Mouse (Mus musculus) heart, embryonic 15.5 days (tissue): ENCODE measurements around the gene Hemk1. TPM values are rescaled to one million over a fixed set of nuclear protein-coding genes. Genes with fewer than 3 reads are reported as not detected.
A peak's percentile ranks its signal among the peaks of the same experiment; 100 is the strongest.

Experiments used
- ATAC-seq: fragments of 200-750 bp; cut with Nextera tagmentation; replicated peaks from 2 replicates; pipeline ENCODE4 v1.8.0; 2017; ENCODE audit warnings: low read depth, moderate TSS enrichment; ENCODE audit not compliant: insufficient number of reproducible peaks, insufficient read depth, low FRiP score
- H3K27ac ChIP-seq: fragments of 300-500 bp; sonication (generic); 2 replicates; pipeline ENCODE4 v1.5.1; 2015; ENCODE audit warnings: mild to moderate bottlenecking, inconsistent platforms
- H3K27me3 ChIP-seq: fragments of 300-500 bp; sonication (generic); 2 replicates; pipeline ENCODE4 v1.6.1; 2015; ENCODE audit warnings: inconsistent platforms
- H3K36me3 ChIP-seq: fragments of 300-500 bp; sonication (generic); 2 replicates; pipeline ENCODE4 v1.6.1; 2015; ENCODE audit warnings: mild to moderate bottlenecking, inconsistent platforms
- H3K4me1 ChIP-seq: fragments of 300-500 bp; sonication (generic); replicated peaks from 2 replicates; pipeline ENCODE4 v1.6.1; 2015; ENCODE audit warnings: inconsistent platforms
- H3K4me2 ChIP-seq: fragments of 300-500 bp; sonication (generic); 2 replicates; pipeline ENCODE4 v1.6.1; 2015; ENCODE audit warnings: inconsistent platforms, mild to moderate bottlenecking, moderate library complexity
- H3K4me3 ChIP-seq: fragments of 300-500 bp; sonication (generic); 2 replicates; pipeline ENCODE4 v1.5.1; 2015; ENCODE audit warnings: mild to moderate bottlenecking, inconsistent platforms
- H3K9ac ChIP-seq: fragments of 300-500 bp; sonication (generic); 2 replicates; pipeline ENCODE4 v1.6.1; 2015; ENCODE audit warnings: mild to moderate bottlenecking, inconsistent platforms
- H3K9me3 ChIP-seq: fragments of 300-500 bp; sonication (generic); replicated peaks from 2 replicates; pipeline ENCODE4 v1.6.1; 2016; ENCODE audit warnings: inconsistent platforms
- WGBS: fragments of 180-500 bp; shearing (Covaris S2); methylation state at CpG from one replicate; pipeline ENCODE4 v1.1.7; 2015; ENCODE audit warnings: mixed read lengths; 5-methylcytosine and 5-hydroxymethylcytosine counted together
- polyA plus RNA-seq: library from polyadenylated mRNA; unstranded; fragments of >200 nt; fragmentation: Nextera tagmentation; extraction: Ambion mirVana; gene quantifications from 2 replicates; pipeline ENCODE4 v1.2.1, GENCODE M21; 2015

Hemk1 gene
- polyA plus RNA-seq, 1 experiment from 2014 or later = 11.2 TPM

DNA sequence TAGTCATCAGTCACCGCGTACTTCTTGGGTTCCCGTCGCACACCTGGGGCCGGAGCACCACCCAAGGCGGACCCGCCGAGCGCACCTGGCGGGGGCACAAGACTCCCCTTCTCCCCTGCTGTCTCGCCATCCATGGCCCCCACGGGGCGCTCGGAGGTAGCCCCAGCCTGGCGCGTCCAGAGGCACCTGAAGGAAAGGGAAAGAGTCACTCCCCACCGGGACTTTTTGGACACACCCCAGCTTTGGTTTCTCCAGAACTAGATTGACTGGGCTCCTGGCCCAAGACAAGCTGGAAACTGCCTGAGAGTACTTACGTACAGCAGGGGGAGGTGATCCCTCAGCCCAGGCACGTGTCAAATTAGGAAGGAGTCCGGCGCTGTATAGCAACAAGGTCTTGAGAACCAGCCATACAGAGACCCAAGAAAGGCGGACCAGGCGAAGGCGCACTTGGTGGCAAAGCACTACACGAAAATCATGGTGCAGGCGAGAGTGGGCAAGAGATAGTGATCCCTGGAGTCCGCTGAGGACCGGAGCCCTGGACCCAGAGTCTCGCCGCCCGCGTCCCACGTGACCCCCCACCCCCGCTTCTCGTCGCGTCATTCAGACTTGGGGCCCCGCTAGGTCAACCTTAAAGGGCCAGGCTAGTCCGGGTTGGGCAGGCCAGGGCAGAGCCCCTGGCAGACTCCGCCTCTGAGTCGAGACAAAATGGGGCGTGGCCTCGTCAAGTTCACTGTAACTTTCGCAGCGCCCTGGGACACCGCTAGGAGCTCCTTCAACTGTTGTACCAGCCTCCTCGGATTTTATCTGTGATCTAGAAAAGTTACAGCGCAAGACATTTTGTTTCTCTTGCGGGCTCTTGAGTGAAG is 48.7 kb downstream of the Hemk1 start, which contains the start of gene Mapkapk3:
Gene Mapkapk3 (minus strand): TSS at position 667 of the 866 bp plus-strand sequence.
- Histone ChIP-seq H3K9ac (peak within 1 kb of the TSS; percentile 55), H3K9me3 (no peaks in the 10 kb centered on the region), H3K36me3 (no peaks in the 10 kb centered on the region), H3K4me3 (peak within 1 kb of the TSS; percentile 62), H3K27ac (peak within 1 kb of the TSS; percentile 62), H3K4me1 (peaks cover 22% of the 10 kb centered on the region), H3K4me2 (peak within 1 kb of the TSS; percentile 92), H3K27me3 (no peaks in the 10 kb centered on the region)
- WGBS = 2% methylated on average over 48 of the region's 49 CpGs
- peak; percentile 83 for ATAC-seq

DNA sequence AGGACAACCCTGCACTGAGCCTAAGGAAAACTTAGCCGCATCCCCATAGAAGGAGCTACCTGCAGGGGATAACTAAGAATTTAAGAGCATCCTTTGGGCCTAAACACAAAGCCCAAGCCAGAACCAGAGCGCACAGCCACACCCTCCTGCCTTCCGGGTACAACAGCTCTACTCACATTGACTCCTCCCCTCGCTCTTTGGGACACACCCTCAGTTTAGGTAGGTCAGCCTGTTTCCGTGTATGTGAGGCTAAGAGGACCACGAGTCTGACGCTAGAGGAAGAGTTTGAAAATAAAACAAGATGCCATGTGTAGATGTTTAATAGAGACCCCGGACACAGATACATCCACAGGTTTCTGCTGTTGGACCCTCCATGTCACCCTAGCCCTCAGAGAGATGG is 49.4 kb downstream of the Hemk1 start:
- Histone ChIP-seq H3K9ac (peak overlapping the region; percentile 55), H3K27ac (peak overlapping the region; percentile 62; the same call in 1 of the 2 replicates), H3K36me3 (no peaks in the 10 kb centered on the region), H3K27me3 (no peaks in the 10 kb centered on the region), H3K4me3 (peak overlapping the region; percentile 62), H3K4me2 (peak overlapping the region; percentile 92), H3K4me1 (peaks cover 21% of the 10 kb centered on the region), H3K9me3 (no peaks in the 10 kb centered on the region)
- WGBS = 36% methylated on average over 8 of the region's 8 CpGs
- ATAC-seq = no peak

DNA sequence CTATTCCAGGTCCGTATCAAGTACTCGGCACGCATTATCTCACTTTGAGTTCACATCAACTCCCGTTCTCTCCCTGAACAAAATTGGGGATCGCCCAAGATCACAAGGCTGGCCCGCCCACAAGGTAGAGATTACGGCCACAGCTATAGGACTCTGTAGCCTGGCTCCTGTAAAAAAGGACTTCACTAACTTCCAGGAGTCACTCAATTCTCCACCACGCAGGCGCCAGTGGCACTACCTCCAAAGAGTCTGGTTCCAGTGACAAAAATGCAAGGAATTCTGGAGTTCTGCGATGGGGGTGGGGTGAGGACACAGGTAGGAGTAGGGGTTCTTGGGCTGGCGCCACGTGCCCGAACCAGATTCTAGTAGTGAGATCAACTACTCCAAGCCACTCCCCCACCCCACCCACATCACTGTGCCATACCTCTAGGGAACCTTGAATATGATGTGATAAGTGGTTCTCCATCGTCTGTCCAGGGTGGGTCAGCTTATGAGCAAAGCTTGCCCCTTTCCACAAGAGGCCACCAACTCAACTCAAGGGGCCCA is 50.0 kb downstream of the Hemk1 start:
- H3K9me3 ChIP-seq = no peaks in the 10 kb centered on the region
- WGBS = 81% methylated on average over 14 of the region's 14 CpGs
- ATAC-seq = no peak
- no peaks in the 10 kb centered on the region for H3K27me3 ChIP-seq
- H3K4me2 ChIP-seq = peak overlapping the region; percentile 92
- H3K27ac ChIP-seq = no peak overlapping the region
- peaks cover 21% of the 10 kb centered on the region for H3K4me1 ChIP-seq
- peak overlapping the region; percentile 62 for H3K4me3 ChIP-seq
- no peak overlapping the region for H3K9ac ChIP-seq
- no peaks in the 10 kb centered on the region for H3K36me3 ChIP-seq

DNA sequence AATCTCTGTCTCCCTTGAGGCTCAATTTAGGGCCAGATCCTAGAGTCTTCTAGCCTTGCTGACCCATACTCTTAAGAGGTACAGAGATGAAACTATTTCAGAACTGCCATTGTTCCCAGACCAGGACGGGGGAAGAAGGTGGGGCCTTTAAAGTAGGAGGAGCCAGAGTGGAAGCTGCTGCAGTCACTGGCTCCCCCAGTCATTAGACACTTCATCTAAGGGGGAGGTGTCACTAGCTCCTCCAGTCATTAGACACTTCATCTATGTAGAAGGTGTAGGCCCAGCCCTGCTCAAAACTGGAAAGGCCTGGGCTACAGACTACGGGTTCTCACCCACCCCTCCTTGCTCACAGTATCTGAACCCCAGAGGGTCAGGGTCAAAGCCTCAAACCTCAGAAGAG is 50.9 kb downstream of the Hemk1 start:
- H3K4me1 ChIP-seq = peaks cover 21% of the 10 kb centered on the region
- no peak overlapping the region for H3K9ac ChIP-seq
- no peak overlapping the region for H3K4me3 ChIP-seq
- no peak for ATAC-seq
- H3K27me3 ChIP-seq = no peaks in the 10 kb centered on the region
- no peaks in the 10 kb centered on the region for H3K9me3 ChIP-seq
- WGBS = 74% methylated on average over 2 of the region's 2 CpGs
- no peak overlapping the region for H3K27ac ChIP-seq
- no peak overlapping the region for H3K4me2 ChIP-seq
- no peaks in the 10 kb centered on the region for H3K36me3 ChIP-seq

DNA sequence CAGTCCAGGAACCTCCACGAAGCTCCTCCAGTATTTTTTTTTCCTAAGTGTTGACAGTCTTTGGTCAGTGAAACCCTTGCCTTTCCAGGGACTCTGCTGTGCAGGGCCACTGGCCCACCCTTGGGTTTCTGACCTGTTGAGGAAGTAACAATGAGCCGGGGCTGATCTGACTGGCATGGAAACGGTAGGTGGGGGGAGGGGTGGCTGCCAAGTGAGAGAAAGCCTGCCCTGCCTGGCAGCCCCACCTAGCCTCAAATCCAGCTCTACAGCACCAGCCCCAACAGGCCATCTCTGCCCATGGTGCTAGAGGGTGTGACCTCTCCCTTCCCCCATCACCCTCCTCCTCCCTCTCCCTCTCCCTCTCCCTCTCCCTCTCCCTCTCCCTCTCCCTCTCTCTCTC is 53.1 kb downstream of the Hemk1 start:
- 17% methylated on average over 3 of the region's 3 CpGs for WGBS
- Histone ChIP-seq H3K27ac (no peak overlapping the region), H3K4me2 (no peak overlapping the region), H3K9me3 (no peaks in the 10 kb centered on the region), H3K4me3 (no peak overlapping the region), H3K36me3 (no peaks in the 10 kb centered on the region), H3K9ac (no peak overlapping the region), H3K27me3 (no peaks in the 10 kb centered on the region), H3K4me1 (peaks cover 21% of the 10 kb centered on the region)
- no peak for ATAC-seq

DNA sequence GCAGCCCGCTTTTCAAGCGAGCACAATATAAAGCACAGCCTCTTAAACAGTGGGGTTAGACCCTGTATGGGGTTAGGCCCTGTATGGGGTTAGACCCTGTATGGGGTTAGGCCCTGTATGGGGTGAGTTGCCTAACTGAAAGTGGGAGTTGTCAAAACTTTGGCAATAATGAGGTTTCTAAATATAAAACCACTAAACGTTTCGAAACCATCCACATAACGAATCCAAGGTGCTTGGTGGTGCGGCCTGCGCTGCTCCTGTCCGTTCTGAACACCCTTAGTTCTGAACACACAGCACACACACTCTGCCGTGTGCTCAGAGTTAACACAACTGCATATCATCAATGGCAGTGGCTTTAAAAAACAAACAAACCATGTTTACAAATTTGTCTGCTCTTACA is 55.2 kb downstream of the Hemk1 start:
- Histone ChIP-seq H3K4me1 (peaks cover 25% of the 10 kb centered on the region), H3K4me3 (no peak overlapping the region), H3K4me2 (no peak overlapping the region), H3K27ac (no peak overlapping the region), H3K9ac (no peak overlapping the region), H3K27me3 (no peaks in the 10 kb centered on the region), H3K36me3 (no peaks in the 10 kb centered on the region), H3K9me3 (no peaks in the 10 kb centered on the region)
- no peak for ATAC-seq
- WGBS = 88% methylated on average over 9 of the region's 9 CpGs

DNA sequence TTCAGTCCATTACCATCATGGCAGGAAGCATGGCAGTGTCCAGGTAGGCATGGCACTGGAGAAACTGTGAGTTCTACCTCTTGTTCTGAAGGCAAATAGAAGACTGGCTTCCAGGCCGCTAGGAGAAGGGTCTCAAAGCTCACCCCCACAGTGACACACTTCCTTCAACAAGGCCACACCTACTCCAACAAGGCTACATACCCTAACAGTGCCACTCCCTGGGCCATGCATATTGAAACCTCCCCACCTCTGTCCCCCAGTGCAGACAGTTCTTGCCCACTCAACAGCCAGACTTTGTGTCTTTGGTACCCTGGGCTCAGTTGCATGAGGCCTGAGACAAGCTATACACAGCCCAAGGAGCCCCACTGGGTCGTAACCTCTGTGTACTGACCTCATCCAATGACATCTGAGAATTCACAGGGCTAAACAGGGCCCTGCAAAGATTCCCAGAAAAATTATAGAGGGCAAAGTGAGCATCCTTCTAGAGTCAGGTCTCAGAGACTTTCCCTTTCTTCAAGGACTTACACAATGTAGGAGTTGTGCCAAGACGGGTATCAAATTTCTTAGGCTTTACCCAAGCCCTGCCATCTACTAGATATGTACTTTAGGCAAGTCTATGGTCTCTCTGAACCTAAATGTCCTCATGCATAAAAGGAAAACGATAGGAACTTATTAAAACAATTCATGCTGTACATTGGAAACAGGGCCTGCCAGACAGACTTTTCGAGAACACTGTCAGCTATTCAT is 56.7 kb downstream of the Hemk1 start:
- H3K27ac ChIP-seq = no peak overlapping the region
- 86% methylated on average over 5 of the region's 5 CpGs for WGBS
- H3K27me3 ChIP-seq = no peaks in the 10 kb centered on the region
- no peak overlapping the region for H3K9ac ChIP-seq
- H3K9me3 ChIP-seq = no peaks in the 10 kb centered on the region
- no peak overlapping the region for H3K4me2 ChIP-seq
- ATAC-seq = no peak
- no peak overlapping the region for H3K4me3 ChIP-seq
- H3K4me1 ChIP-seq = peaks cover 25% of the 10 kb centered on the region
- no peaks in the 10 kb centered on the region for H3K36me3 ChIP-seq

DNA sequence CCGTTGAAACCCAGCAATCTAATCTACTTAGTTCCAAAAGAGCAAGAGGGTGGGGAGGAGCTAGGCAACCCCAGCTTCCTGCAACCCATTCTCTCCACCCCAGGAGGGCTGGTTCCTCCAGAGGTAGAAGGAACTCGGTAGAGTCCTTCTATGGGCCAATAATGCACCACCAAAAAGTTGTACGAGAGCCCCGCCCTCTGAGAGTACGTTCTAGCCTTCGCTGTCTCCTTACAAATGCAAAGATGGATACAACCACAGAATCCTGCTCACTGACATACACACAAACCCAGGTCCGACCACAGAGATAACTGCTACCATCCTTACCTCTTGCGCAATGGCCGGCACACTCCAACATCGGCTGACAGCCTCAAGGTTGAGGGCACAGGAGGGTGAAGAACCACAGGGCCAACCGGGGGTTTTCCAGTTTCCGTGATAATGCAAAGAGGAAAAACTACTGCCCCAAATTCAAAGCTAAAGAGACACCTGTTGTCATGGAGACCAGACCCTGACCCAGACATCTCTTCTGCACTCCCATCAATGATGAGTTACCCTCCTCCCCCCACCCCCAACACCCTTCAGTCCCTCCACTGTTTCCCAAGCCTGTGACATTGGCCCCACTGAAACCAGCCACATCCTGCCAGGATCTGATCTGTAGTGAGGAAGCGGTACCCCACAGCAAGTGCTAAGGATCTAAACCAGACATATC is 57.7 kb downstream of the Hemk1 start:
- H3K27ac ChIP-seq = peak overlapping the region; percentile 27; the same call in 1 of the 2 replicates
- H3K27me3 ChIP-seq = no peaks in the 10 kb centered on the region
- ATAC-seq = no peak
- H3K4me3 ChIP-seq = peak overlapping the region; percentile 18; the same call in 1 of the 2 replicates
- H3K9ac ChIP-seq = no peak overlapping the region
- 37% methylated on average over 13 of the region's 13 CpGs for WGBS
- H3K9me3 ChIP-seq = no peaks in the 10 kb centered on the region
- peak overlapping the region; percentile 39 for H3K4me2 ChIP-seq
- peaks cover 25% of the 10 kb centered on the region for H3K4me1 ChIP-seq
- no peaks in the 10 kb centered on the region for H3K36me3 ChIP-seq

DNA sequence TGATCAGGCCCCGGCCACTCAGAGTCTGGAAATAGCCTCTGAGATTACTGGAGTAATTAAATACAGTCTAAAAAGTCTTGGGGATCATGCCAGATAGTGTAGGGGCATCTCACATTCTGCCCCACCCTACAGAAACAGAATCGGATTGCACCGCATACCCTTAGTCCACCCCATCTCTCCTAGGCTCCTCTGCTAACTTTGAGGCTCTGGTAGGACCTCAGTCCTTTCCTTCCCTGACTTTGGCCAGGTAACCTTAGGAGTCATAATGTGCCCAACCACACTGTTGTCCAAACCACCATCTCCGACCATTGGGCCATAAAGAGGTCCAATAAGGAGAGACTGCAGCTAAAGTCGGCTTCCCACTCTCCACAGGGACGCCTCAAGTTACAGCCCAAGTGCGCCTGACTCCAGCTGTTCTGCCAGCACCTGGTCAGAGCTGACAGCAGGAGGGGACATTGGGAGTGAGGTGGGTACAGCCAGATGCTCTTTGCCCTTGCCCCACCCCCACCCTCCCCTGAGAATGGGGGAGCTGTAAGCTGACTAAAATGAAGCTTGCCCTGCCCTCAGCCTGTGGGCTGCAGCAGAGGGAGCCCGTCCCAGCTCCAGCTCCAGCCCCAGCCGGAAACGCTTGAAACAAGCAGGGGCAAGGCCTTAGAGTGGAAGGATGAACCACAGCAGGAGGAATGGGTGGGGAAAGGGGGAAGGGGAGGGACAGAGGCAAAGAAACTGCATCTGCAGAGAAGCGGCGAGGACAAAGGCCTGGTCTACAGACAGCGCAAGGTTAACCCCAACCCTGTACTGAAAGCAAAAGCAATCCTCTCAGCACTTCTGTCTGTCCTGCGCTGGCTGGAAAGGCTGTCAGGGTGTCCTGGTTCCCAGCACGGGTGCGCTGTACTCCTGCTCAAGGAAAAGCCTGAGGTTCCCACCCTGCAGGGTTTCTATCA is 58.5 kb downstream of the Hemk1 start:
- Histone ChIP-seq H3K27ac (peak overlapping the region; percentile 27; the same call in 1 of the 2 replicates), H3K9me3 (no peaks in the 10 kb centered on the region), H3K4me1 (peaks cover 23% of the 10 kb centered on the region), H3K27me3 (no peaks in the 10 kb centered on the region), H3K36me3 (no peaks in the 10 kb centered on the region), H3K4me3 (peak overlapping the region; percentile 18; the same call in 1 of the 2 replicates), H3K9ac (no peak overlapping the region), H3K4me2 (peak overlapping the region; percentile 39)
- 26% methylated on average over 16 of the region's 16 CpGs for WGBS
- 0 out of 2 replicates have a peak, but pooled peaks have one; percentile 32 for ATAC-seq
